Mouse (Mus musculus) right cerebral cortex, adult 18-20 months (tissue): ENCODE measurements around the gene 4930539E08Rik.
A peak's percentile ranks its signal among the peaks of the same experiment; 100 is the strongest.

Experiments
- DNase-seq: peaks from one replicate; pipeline ENCODE4 v3.0.0; 2022; ENCODE audit warnings: mixed read lengths

Gene 4930539E08Rik

DNA sequence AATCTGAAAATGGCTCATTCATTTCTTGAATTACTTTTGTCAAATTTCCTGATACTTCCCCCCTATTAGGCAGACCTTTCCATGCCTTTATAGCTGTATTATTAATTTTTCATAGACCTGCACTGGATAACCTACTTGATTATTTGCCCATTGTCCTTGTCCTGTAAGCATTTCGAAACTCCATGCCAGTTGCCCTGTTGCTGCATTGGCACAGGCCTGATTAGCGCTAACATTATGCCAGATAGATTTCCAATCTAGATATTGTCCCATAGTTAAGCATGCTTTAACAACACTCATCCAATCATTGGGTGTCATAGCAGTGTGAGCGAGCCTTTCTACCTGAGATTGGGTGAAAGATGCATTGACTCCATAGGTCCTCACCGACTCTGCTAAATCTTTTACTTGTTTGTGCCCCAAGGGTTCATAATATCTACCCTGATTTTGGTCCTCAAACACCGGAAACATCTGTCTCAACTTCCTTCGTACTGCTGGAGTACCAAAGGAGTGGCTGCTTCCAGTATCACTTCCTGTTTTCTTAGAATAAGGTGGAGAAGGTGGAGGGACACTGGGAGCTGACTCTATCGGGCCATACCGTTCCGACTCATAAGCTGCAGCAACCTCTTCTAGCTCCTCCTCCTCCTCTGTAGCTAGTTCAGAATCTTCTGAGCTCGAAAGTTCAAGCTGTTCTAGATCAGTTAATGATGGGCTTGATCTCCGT, 20.9 kb downstream of the 4930539E08Rik start:
- DNase-seq = no peak

DNA sequence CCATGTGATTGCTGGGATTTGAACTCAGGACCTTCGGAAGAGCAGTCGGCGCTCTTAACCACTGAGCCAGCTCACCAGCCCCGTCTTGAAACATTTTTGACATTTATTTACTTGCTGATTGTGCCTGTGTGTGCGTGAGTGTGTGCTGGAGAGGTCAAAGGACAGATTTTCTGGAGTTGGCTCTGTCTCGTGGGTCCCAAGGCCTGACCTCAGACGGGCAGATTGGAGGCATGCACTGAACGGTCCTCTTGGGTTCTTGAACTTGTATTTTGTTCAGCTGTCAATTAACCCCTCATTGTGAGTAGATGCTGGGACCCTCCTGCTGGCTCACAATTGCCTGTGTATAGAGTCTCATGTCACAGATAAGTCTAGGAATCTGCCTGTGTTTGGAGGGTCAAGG, 28.9 kb downstream of the 4930539E08Rik start:
- no peak for DNase-seq

DNA sequence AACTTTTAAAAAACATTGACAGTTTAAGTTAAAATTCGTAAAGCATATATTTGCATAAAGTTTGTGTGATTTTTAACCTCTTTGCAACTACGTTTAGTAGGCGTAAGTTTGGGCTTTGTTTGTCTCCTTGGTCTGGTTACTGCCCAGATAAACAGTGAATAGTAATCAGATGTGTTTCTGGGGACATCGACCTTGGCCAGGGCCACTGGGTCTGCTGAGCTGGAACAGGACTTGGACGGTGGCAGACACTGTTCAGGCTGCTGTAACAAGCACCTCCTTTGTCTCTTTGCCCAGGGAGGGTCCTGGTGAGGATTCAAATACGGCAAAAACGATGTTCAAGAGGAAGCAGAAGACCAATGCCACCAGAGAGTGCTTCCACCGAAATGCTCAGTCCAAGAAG, 29.9 kb downstream of the 4930539E08Rik start:
- no peak for DNase-seq

DNA sequence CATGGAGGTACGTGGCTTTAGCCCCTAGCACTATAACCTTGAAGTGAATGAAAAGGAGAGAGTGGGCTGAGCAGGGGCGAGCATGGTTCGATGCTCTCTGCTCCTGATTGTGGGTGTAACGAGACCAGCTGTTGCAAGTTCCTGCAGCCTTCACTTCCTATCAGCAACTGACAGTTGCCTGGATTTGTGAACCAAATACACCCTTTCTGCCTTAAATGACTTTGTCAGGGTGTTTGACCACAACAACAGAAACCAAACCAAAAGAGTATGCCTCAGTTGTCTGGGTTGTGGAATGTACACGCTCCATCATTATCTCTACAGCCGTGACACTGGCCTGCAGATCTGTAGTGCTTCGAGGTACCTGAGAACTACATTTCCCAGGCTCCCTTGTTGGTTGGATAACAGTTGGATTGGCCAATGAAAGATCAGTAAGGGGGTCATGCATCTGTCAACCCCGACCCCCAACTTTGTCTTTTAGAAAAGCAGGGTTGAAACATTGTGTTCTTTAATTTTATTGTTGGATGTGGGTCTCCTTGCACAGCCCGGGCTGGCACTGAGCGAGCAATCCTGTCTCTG, 31.1 kb downstream of the 4930539E08Rik start:
- DNase-seq = no peak

DNA sequence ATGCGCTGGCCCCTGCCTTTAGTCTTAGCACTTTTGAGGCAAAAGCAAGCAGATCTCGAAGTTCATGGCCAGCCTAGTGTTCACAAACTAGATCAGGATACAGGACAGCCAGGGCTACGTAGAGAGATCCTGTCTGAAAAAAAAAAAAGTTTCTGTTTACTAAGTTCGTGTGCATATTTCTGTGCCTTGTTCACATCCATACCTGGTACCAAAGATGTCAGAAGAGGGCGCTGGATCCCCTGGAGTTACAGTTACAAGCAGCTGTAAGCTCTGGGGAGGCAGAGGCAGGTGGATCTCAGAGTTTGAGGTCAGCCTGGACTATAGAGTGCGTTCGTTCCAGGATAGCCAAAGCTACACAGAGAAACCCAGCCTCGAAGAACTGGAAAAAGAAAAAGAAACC, 32.3 kb downstream of the 4930539E08Rik start:
- DNase-seq = no peak

DNA sequence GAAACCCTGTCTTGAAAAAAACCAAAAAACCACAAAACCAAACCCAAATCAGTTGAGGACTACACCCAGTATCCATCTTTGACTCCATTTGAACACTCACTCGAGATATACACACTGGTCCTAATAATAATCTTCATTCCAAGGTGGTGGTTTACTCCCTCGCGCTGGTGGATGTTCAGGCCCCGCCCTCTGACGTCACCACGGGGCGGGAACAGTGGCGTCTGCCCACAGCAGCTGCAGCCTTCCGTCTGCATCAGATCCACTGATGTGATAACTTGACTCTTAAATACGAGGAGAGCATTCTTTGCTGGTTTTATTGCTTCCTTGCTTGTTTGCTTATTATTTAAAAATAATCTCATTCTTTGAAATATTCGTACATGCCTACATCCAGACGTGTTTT, 32.8 kb downstream of the 4930539E08Rik start:
- peak; percentile 52 for DNase-seq

DNA sequence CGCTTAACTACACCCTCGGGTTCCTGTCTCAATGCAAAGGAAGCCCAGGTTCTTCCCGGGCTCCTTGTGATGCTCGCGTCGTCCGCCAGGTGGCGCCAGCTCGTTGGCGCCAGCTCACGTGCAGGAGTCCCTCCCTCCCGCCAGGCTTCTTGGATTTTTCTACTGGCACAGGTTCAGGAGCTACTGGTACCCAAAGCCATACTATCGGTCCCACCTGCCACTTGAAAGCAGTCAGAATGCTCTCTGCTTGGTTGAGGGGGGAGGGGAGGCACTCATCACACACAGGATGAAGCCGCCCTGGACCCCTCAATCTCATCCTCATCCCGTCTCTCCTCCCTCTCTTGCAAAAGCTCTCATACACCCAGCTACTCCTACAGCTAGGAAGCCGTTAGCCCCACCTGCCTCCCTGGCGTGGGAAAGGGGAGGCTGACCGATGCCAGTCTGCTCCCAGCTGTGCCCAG, 35.2 kb downstream of the 4930539E08Rik start:
- peak; percentile 77 for DNase-seq

DNA sequence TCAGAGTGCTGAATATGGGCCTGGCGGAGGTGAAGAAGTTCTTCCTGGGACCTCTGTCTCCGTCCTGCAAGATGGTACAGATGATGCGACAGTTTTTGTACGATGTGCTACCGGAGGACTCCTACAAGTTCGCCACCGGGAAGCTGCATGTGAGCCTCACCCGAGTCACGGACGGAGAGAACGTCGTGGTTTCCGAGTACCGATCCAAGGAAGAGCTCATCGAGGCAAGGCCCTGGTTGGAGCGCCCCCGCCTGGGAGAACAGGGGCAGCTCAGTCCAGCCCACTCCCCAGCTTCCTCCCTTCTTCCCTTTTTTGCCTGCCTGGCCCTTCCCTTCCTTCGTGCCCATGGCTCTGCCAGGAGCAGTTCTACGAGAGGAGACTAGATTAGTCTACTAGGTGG, 38.3 kb downstream of the 4930539E08Rik start:
- DNase-seq = peak; percentile 34

DNA sequence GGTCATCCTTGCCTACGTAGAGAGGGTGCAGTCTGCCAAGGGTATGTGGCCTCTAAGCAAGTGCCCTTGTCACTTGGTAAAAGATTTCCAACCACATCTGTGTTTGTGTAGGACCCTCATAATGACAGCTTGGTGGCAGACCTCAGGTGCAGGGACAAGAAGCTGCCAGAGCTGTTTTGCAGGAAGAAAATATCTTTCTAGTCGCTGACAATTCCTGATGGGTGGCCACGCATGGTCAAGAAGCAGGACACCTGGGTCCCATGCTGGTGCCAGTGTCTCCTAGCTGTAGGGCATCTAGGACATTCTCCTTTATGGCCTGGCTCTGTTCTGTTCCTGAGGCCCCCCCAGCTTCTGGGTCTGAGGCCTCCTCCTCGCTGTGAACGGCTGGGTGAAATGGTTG, 38.8 kb downstream of the 4930539E08Rik start:
- DNase-seq = no peak

DNA sequence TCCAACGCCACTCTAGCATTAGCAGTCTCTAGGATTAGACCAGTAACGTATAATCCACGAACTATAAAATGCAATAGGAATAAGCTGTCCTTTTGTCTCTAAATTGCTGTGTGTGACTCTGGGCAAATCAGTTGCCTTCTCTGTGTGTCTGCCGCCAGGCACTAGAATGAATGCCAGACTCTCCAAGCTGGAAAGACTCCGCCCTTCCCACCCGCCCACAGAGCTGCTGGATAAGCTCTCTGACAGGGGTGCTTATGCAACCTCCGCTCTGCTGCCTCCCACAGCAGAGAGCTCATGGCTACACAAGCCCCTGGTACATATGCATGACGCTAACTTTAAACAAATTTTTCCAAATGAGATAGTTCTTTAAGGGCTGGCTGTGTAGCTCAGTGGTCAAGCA, 39.8 kb downstream of the 4930539E08Rik start:
- peak; percentile 89 for DNase-seq

DNA sequence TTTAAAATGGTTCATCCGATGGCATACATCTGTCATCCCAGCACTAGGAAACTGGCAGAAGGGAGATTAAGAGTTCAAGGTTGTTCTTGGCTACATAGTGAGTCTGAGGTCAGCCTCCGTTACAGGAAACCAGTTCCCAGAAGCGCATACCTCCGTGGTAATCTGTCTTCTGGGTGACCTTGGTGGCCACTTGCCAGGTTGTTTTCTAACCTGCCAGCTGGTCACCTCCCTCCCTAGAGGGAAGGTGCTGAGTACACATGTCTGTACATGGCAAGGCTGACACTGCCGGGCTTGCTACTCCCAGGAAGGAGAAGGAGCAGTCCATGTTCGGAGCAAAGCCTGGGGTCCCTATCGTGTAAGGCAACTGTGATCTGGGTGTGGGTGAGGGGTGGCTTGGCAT, 40.3 kb downstream of the 4930539E08Rik start:
- DNase-seq = no peak

DNA sequence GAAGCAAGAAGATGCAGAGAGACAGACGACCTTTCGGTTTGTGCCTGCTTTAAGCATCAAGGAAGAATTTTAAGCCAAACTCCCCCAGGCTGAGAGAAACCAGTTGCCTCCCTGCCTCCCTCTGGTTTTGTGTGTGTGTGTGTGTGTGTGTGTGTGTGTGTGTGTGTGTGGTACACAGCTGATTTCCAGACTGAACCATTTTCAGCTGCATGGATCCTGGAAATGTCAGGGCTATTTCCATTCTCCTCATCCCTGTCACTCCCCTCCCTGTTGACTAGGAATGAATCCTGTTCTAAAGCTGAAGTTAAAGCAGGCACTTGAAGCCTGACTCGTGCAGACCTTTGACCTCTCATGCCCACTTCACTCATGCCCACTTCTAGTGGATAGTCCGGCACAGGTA, 40.9 kb downstream of the 4930539E08Rik start:
- peak; percentile 37 for DNase-seq

DNA sequence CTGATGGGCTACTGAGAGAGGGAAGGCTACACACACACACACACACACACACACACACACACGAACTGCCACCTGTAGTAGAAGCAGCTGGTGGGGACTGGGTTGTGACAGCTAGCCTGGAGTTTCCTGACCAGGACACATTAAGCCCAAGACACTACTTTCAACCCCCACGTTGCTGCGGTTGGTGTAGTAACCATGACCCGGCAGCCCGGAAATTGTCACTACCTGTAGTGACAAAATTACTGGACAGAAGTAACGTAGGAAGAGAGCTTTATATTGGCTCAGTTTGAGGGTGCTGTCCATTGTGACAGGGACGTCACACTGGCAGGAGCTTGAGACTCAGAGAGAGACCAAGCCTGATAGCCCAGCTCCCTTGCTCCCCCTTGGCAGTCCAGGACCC, 42.8 kb downstream of the 4930539E08Rik start:
- DNase-seq = no peak

DNA sequence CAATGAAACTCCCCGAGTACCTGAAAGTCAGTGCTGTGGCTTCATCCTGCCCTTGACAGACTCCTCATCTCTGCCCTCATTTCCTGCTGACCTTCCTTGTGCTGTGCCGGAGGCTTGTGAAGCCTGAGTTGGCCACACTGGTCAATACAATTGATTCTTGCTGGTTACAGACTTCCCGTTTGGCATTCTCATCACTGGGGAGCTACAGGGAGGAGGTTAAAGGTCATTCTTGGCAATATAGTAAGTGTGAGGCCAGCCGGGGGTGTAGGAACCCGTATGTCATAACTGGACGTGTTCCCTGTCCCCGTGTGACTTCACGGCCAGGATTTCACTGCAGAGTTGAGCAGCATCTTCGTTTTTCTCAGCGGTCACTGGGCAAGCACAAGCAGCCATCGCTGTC, 43.3 kb downstream of the 4930539E08Rik start:
- no peak for DNase-seq

DNA sequence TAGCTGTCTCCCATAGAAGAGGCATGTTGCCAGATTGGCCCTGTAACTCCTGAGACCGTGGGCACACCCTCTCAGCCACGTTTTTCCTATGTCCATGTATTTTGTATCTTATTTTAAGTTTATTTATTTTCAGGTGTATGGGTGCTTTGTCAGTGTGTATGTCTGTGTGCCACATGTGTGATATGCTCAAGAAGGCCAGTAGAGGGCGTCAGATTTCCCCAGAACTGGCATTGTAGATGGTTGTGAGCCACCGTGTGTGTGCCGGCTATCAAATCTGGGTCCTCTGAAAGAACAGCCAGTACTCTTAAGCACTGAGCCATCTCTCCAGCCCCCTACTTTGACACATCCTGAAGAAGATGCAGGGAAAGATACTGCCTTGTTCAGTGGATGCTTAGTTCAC, 44.7 kb downstream of the 4930539E08Rik start:
- DNase-seq = no peak

DNA sequence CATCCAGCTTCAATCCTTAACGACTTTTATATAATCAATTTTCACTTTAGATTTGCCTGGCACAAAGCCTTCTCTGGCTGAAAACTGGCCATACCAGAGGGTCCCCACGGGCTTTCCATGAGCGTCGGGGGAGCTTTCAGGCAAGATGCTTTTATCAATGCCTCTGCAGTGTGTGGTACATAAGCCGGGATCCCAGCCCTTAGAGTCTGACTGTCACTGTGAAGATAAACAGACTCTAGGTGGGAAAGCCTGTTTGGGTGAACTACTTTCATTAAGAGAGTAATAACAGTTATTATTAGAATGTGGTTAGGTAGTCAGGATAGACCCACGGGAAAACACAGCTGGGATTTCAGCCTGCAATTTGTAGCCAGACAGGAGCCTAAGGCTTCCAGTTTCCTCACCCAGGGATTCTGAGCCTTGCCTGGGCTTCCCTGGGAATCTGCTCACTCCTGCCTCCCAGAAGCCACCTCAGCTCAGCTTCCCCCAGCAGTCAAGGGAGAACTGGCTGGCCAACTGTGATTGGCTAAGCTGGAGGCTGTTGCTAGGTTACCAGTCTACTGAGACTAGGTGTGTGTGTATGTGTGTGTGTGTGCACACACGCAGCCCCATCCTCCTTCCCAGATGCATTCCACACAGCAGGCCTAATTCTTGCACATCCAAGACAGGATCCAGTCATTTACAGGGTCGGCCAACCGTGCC, 45.6 kb downstream of the 4930539E08Rik start:
- peak; percentile 91 for DNase-seq

DNA sequence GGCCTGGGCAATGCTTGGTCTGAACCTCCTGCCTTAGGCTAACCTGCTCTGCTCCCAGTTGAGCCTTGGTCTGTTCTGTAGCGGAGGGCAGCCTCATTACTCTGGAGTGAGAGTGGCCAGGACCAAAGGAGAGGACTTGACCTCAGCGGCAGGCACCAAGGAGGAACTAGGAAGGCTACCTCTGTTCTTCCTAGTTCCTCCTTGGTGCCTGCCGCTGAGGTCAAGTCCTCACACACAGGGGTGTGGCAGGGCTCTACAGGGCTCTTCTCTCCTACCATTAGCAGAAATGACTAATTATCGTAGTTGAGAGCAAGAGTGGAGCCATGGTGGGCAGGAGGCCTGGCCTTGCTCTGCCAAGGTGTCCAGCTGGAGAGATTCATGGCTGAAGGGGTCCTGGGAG, 47.7 kb downstream of the 4930539E08Rik start:
- no peak for DNase-seq

DNA sequence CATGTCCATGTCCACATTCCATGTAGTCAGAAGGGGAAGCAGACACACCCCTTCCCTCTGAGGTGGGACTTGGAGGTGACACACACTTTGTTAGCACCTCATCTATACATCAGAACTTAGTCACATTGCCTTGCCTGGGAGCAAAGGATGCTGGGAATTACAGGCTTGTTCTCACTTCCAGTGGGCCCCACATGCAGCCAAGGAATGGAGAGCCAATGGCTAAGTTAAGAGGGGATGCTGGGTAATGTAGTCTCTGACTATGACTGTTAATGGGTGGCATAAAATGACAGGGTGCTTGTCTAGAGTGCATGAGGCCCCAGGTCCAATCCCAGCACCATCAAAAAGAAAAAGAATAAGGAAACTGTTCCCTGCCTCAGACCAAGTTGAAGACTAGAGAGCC, 48.2 kb downstream of the 4930539E08Rik start:
- DNase-seq = no peak

DNA sequence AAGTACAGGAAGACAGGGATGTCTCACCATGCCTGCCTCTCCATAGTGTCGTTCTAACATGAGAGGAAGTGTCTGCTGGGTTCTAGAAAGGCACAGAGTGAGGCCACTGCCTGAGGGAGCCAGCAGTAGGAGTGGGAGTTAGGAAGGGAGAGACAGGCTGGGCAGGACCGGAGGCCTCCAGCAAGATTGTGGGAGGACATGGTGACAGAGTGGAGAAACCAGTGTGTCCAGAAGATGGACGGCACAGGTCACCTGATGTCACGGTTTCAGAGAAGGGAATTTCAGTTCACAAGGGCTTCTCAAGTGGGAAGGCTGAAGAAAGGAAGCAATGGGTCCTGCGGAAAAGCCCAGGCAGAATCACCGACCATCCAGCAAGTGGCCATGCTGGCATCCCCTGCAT, 50.7 kb downstream of the 4930539E08Rik start:
- no peak for DNase-seq

DNA sequence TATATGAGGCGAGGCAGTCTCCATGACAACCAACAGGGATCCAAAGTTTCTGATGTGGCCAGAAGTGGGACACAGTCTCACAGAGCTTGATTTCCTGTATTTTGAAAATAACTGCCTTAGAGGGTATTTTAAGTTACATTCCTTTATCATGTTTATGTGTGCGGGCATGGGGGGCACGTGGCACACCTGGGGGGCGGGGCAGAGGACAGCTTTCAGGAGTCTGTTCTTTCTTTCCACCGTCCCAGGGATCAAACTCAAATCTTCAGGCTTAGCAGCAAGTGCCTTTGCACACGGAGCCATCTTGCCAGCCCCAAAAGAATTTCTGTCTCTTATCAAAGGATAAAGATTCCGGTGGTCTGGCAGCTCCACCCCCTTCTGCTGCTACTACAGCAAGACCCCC, 51.2 kb downstream of the 4930539E08Rik start:
- DNase-seq = no peak

DNA sequence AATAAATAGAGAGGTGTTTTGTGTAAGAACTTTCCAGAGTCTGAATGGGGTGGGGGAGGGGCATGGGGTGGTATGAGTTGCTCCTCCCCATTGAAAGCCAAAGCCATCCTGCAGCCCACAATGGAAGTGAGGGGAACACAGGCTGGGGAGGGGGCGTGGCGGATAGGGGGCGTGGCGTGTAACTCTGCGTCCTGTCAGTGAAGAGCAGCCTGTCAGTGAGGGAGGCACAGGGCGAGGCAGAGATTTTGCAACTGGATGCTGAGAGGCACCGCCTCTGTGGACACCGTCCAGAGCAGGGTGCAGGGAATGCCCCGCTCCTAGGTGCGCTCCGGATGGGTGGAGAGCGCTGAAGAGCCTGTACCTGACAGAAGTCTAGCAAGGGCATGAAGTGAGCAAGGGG, 56.9 kb downstream of the 4930539E08Rik start, which contains the start of gene Pnpla1:
Gene Pnpla1, plus strand, starts transcription at position 207 of the 400 bp plus-strand sequence.
- no peak for DNase-seq

DNA sequence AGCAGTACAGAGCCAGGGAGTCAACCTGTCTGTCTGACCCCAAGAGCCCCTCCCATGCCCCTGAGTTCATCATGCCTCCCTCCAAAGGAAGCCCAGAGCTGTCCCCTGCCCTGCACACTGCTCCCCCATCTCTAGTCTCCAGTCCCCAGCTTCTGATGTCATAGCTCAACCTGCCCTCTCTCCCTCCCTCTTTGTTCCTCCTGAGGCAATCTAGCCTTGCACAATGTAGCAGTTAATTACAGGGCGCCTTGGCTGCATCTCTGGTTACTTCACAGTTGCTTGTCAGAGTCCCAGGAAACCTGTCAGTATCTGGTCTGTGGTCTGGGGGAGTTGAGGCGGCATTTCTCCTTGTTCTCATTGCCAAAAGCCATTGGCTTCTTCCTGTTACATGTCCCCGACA, 59.1 kb downstream of the 4930539E08Rik start:
- DNase-seq = no peak

DNA sequence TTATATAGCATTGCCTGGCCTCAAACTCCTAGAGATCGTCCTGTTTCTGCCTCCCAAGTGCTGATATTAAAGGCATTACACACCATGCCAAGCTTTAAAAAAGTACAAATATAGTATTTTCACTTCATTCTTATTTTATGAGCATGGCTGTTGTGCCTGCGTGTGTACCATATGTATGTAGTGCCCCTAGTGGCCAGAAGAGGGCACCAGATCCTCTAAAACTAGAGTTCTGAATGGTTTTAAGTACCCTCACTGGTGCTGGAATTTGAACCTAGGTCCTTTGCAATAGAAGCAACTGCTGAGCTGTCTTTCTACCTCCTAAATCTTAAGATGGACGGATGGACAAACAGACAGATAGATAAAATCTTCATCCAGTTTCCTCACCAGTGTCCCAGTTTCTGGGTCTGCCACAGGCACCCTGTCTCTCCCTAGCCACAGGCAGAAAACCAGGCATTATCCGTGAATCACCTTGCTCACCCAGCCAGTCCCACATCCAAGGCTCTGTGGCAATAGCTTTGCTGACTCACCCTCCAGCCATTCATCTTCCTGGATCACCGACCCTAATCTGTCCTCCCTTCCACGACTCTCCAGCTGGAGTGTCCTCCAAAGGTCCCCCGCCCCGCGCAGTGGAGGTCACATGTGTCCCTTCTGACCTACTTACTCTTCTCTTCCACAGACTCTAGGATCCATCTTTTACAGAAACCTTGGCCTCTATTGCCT, 59.8 kb downstream of the 4930539E08Rik start:
- DNase-seq = no peak
